ENCODE assay signal across 12 mouse cellular contexts in the genomic region with DNA sequence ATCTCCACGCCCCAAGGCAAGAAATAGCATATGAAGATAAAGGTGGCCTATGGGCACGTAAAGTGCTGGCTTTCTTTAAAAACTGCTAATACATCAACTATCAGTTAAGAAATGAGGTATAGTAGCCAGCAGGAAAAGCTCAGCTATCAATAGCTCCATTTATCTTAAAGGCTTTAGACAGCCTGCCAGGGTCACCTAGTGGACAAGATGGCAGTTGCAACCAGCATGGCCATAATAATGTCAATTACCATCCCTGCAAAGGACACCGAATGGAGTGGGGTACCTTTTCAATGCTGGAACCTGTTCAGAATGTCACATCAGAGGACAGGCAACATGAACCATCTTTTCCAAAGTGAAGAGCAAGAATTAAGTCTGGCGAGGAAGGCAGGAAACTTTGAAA. TPM values are rescaled to one million over a fixed set of nuclear protein-coding genes. Genes with fewer than 3 reads are reported as not detected.
DNase-seq lines count a peak whose midpoint lies in the region; ATAC-seq lines count a peak whose summit lies in the region.
"Had no signal": no experiment of that assay in that cellular context is flagged by ENCODE, and none has a peak within 500 bp of the region (broad histone marks: within the 10 kb centered on the region; RNA-seq: fewer than 3 reads in every experiment).

No protein-coding gene starts in this region.

- H3K4me3 ChIP-seq in embryonic facial prominence, embryonic 10.5 days: no peak overlapping the region

- peaks cover 6% of the 10 kb centered on the region for H3K9me3 ChIP-seq in embryonic facial prominence, embryonic 10.5 days

- no peak for ATAC-seq in CD4-positive, CD25-positive, alpha-beta regulatory T cell, adult 4 months
- ATAC-seq in inflammation-experienced regulatory T-cells, adult 6 months: no peak
- ATAC-seq in granulocyte monocyte progenitor cell, adult 5-6 weeks (replicated peaks; ENCODE audit: poor library complexity, severe bottlenecking): no peak

- no peaks in the 10 kb centered on the region for H3K27me3 ChIP-seq in embryonic facial prominence, embryonic 10.5 days (replicated peaks; ENCODE audit: low read depth, poor library complexity, severe bottlenecking)

- H3K27ac ChIP-seq in embryonic facial prominence, embryonic 10.5 days (replicated peaks): no peak overlapping the region

- WGBS in embryonic facial prominence, embryonic 10.5 days: 73% methylated on average over 4 of the region's 4 CpGs

- DNase-seq in CD4-positive, CD25-positive, alpha-beta regulatory T cell, adult 2 months (ENCODE audit: low read depth, low spot score): peak; percentile 18
- peak; percentile 25 for DNase-seq in kidney, adult 18-20 months
- DNase-seq in kidney, postnatal 14 days: no peak
- DNase-seq in A20 (ENCODE audit: low read depth, low spot score): peak; percentile 15
- peak; percentile 23 for DNase-seq in embryonic facial prominence, embryonic 10.5 days (ENCODE audit: low spot score)
- DNase-seq: thymus, adult 18-20 months had no signal

- H3K4me1 ChIP-seq in embryonic facial prominence, embryonic 10.5 days: 0 out of 2 replicates have a peak, but pooled peaks cover 2% of the 10 kb centered on the region

- H3K36me3 ChIP-seq in embryonic facial prominence, embryonic 10.5 days (replicated peaks): no peaks in the 10 kb centered on the region

RNA-seq across cellular contexts. Expression of a gene that starts 10.8 kb away (rescaled TPM):
- 1 to 10 TPM; 2.5 to 4.3 TPM for polyA plus RNA-seq in CD4-positive, CD25-positive, alpha-beta regulatory T cell, adult 4 months (2017; shearing (Covaris generic))
- polyA plus RNA-seq in embryonic facial prominence, embryonic 10.5 days (2016; fragmentation: Nextera tagmentation; extraction: Ambion mirVana): 2.9 and 3.7 TPM in 2 replicates
- polyA plus RNA-seq in inflammation-experienced regulatory T-cells, adult 6 months (2017; shearing (Covaris generic)): 10 to 100 TPM in 1 of 3 experiments, 1 to 10 TPM in 2; 6.4 to 14.6 (median 8.6) TPM
- total RNA-seq in granulocyte monocyte progenitor cell, adult 5-6 weeks (2014; fragmentation: Nextera tagmentation): 12.2 and 29.7 TPM in 2 replicates
- 19.3 and 22.9 TPM in 2 replicates for total RNA-seq in granulocyte monocyte progenitor cell, adult 5-6 weeks (2017)

RNA-seq across cellular contexts. Expression of a gene that starts 19.9 kb away (rescaled TPM):
- 1 to 10 TPM; 3.8 to 4.3 TPM for polyA plus RNA-seq in CD4-positive, CD25-positive, alpha-beta regulatory T cell, adult 4 months (2017; shearing (Covaris generic))
- polyA plus RNA-seq in embryonic facial prominence, embryonic 10.5 days (2016; fragmentation: Nextera tagmentation; extraction: Ambion mirVana): 25.6 and 28.5 TPM in 2 replicates
- polyA plus RNA-seq in inflammation-experienced regulatory T-cells, adult 6 months (2017; shearing (Covaris generic)): 1 to 10 TPM in 2 of 3 experiments, under 1 TPM in 1; 0.48 to 7.7 (median 6.0) TPM
- 3.2 and 7.5 TPM in 2 replicates for total RNA-seq in granulocyte monocyte progenitor cell, adult 5-6 weeks (2014; fragmentation: Nextera tagmentation)
- 2.4 and 2.8 TPM in 2 replicates for total RNA-seq in granulocyte monocyte progenitor cell, adult 5-6 weeks (2017)

RNA-seq across cellular contexts. Expression of a gene that starts 37.7 kb away (rescaled TPM):
- 1 to 10 TPM; 8.4 to 9.6 TPM for polyA plus RNA-seq in CD4-positive, CD25-positive, alpha-beta regulatory T cell, adult 4 months (2017; shearing (Covaris generic))
- polyA plus RNA-seq in embryonic facial prominence, embryonic 10.5 days (2016; fragmentation: Nextera tagmentation; extraction: Ambion mirVana): 0.40 and 0.81 TPM in 2 replicates
- polyA plus RNA-seq in inflammation-experienced regulatory T-cells, adult 6 months (2017; shearing (Covaris generic)): 10 to 100 TPM in 2 of 3 experiments, 1 to 10 TPM in 1; 1.5 to 20.2 (median 15.8) TPM
- 2.5 and 4.9 TPM in 2 replicates for total RNA-seq in granulocyte monocyte progenitor cell, adult 5-6 weeks (2014; fragmentation: Nextera tagmentation)
- 4.7 and 6.7 TPM in 2 replicates for total RNA-seq in granulocyte monocyte progenitor cell, adult 5-6 weeks (2017)

RNA-seq across cellular contexts. Expression of a gene that starts 56.3 kb away (rescaled TPM):
- polyA plus RNA-seq in CD4-positive, CD25-positive, alpha-beta regulatory T cell, adult 4 months (2017; shearing (Covaris generic)): not detected
- polyA plus RNA-seq in embryonic facial prominence, embryonic 10.5 days (2016; fragmentation: Nextera tagmentation; extraction: Ambion mirVana): not detected in 2 replicates
- not detected for polyA plus RNA-seq in inflammation-experienced regulatory T-cells, adult 6 months (2017; shearing (Covaris generic))
- not detected in 2 replicates for total RNA-seq in granulocyte monocyte progenitor cell, adult 5-6 weeks (2014; fragmentation: Nextera tagmentation)
- not detected in 2 replicates for total RNA-seq in granulocyte monocyte progenitor cell, adult 5-6 weeks (2017)
- total RNA-seq: neutrophil, adult 5-6 weeks had no signal
- polyA plus RNA-seq: frontal cortex, adult 2 months; liver, embryonic 16.5 days had no signal
